Mouse (Mus musculus) neural tube, embryonic 14.5 days (tissue): Measurements from ENCODE around the gene Atg2a. TPM values are rescaled to one million over a fixed set of nuclear protein-coding genes. Genes with fewer than 3 reads are reported as not detected.
"Not testable (repeated sequence)": the region's sequence is repeated elsewhere in the genome, so short reads cannot be mapped to it uniquely, and the experiment has no call there.

Experiments
- ATAC-seq: fragments of 200-750 bp; cut with Nextera tagmentation; 2 replicates; pipeline ENCODE4 v1.8.0; 2017; ENCODE audit warnings: low read depth, mild to moderate bottlenecking, moderate TSS enrichment, moderate library complexity
- H3K27ac ChIP-seq: fragments of 300-500 bp; sonication (generic); 2 replicates; pipeline ENCODE4 v1.5.1; 2014; ENCODE audit warnings: low read depth, mild to moderate bottlenecking, control low read depth, low read length, moderate library complexity, mixed read lengths
- H3K27me3 ChIP-seq: fragments of 300-500 bp; sonication (generic); 2 replicates; pipeline ENCODE4 v1.6.1; 2014; ENCODE audit warnings: low read length; ENCODE audit not compliant: control insufficient read depth, insufficient read depth
- H3K36me3 ChIP-seq: fragments of 300-500 bp; sonication (generic); 2 replicates; pipeline ENCODE4 v1.6.1; 2014; ENCODE audit warnings: low read length, mixed read lengths; ENCODE audit not compliant: control insufficient read depth, insufficient read depth
- H3K4me1 ChIP-seq: fragments of 300-500 bp; sonication (generic); 2 replicates; pipeline ENCODE4 v1.6.1; 2014; ENCODE audit warnings: low read length; ENCODE audit not compliant: control insufficient read depth, insufficient read depth
- H3K4me2 ChIP-seq: fragments of 300-500 bp; sonication (generic); 2 replicates; pipeline ENCODE4 v1.6.1; 2014; ENCODE audit warnings: mild to moderate bottlenecking, low read depth, low read length, control low read depth
- H3K4me3 ChIP-seq: fragments of 300-500 bp; sonication (generic); 2 replicates; pipeline ENCODE4 v1.5.1; 2014; ENCODE audit warnings: low read depth, low read length, control low read depth, mixed read lengths
- H3K9ac ChIP-seq: fragments of 300-500 bp; sonication (generic); replicated peaks from 2 replicates; pipeline ENCODE4 v1.6.1; 2014; ENCODE audit warnings: low read depth, mild to moderate bottlenecking, control low read depth, low read length, mixed read lengths
- H3K9me3 ChIP-seq: fragments of 300-500 bp; sonication (generic); 2 replicates; pipeline ENCODE4 v1.6.1; 2016; ENCODE audit warnings: low read length; ENCODE audit not compliant: control insufficient read depth
- WGBS: fragments of 180-500 bp; shearing (Covaris S2); extraction: QIAGEN DNeasy Blood & Tissue Kit; methylation state at CpG from one replicate; pipeline ENCODE4 v1.1.7; 2014; 5-methylcytosine and 5-hydroxymethylcytosine counted together
- microRNA counts: library from miRNA; unstranded; fragments of <30 nt; microRNA quantifications from one replicate; lab custom pipeline; 2016
- microRNA-seq: library from miRNA; unstranded; fragments of <30 nt; microRNA quantifications from one replicate; pipeline ENCODE4, GENCODE M21; 2016
- polyA plus RNA-seq: library from polyadenylated mRNA; unstranded; fragments of >200 nt; fragmentation: Nextera tagmentation; extraction: Ambion mirVana; gene quantifications from 2 replicates; pipeline ENCODE4 v1.2.1, GENCODE M21; 2014

Atg2a gene
- polyA plus RNA-seq, 1 experiment from 2014 or later = 16.1 TPM

- no peaks in the 10 kb centered on the region for H3K4me1 ChIP-seq
- no peak within 1 kb of the TSS for H3K27ac ChIP-seq
- WGBS = 2% methylated on average over 36 of the region's 38 CpGs
- no peaks in the 10 kb centered on the region for H3K36me3 ChIP-seq
- peak; percentile 58; the same call in 1 of the 2 replicates for ATAC-seq
- peak within 1 kb of the TSS; percentile 51 for H3K9ac ChIP-seq
- H3K4me2 ChIP-seq = peak within 1 kb of the TSS; percentile 54
- H3K4me3 ChIP-seq = peak within 1 kb of the TSS; percentile 45
- H3K27me3 ChIP-seq = no peaks in the 10 kb centered on the region
- H3K9me3 ChIP-seq = no peaks in the 10 kb centered on the region
Observed at GRCm38 (mm10) chr19:6306137-6306551, 64.7 kb downstream of the Atg2a start, which contains the start of gene Cdc42bpg. Gene Cdc42bpg (plus strand): TSS chr19:6306456.

DNA sequence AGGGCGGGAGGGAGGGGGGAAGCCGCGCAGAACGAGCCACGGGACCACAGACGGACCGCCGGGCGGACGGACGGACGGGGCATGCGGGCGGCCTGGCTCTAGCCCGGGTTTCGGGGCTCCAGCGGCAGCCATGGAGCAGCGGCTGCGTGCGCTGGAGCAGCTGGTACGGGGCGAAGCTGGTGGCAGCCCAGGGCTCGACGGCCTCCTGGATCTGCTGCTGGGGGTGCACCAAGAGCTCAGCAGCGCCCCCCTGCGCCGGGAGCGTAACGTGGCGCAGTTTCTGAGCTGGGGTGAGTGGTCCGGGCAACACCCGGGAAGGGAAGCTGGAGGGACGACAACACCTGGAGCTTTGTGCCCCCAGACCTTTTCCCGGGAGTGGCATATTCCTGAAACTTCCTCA lies 65.1 kb downstream of the Atg2a start:
- no peaks in the 10 kb centered on the region for H3K36me3 ChIP-seq
- H3K4me3 ChIP-seq = peak overlapping the region; percentile 45
- WGBS = 0% methylated on average over 33 of the region's 34 CpGs
- no peaks in the 10 kb centered on the region for H3K27me3 ChIP-seq
- no peak overlapping the region for H3K27ac ChIP-seq
- peak overlapping the region; percentile 51 for H3K9ac ChIP-seq
- ATAC-seq = peak; percentile 49; the same call in 1 of the 2 replicates
- peak overlapping the region; percentile 54 for H3K4me2 ChIP-seq
- no peaks in the 10 kb centered on the region for H3K9me3 ChIP-seq
- no peaks in the 10 kb centered on the region for H3K4me1 ChIP-seq

- Histone ChIP-seq H3K9ac (no peak overlapping the region), H3K27me3 (no peaks in the 10 kb centered on the region), H3K27ac (no peak overlapping the region), H3K4me3 (no peak overlapping the region), H3K36me3 (no peaks in the 10 kb centered on the region), H3K9me3 (no peaks in the 10 kb centered on the region), H3K4me2 (no peak overlapping the region), H3K4me1 (no peaks in the 10 kb centered on the region)
- ATAC-seq = no peak
- WGBS = 91% methylated on average over 9 of the region's 9 CpGs
Observed at GRCm38 (mm10) chr19:6307733-6308531, 66.5 kb downstream of the Atg2a start.

- 94% methylated on average over 5 of the region's 5 CpGs for WGBS
- ATAC-seq = no peak
Observed at GRCm38 (mm10) chr19:6310181-6310580, 68.7 kb downstream of the Atg2a start.

GRCm38 (mm10) chr19:6311783-6312182 lies 70.3 kb downstream of the Atg2a start:
- H3K4me1 ChIP-seq, ATAC-seq, H3K27ac ChIP-seq, H3K36me3 ChIP-seq, H3K27me3 ChIP-seq, H3K9ac ChIP-seq, H3K4me2 ChIP-seq, H3K9me3 ChIP-seq, H3K4me3 ChIP-seq: not testable (repeated sequence)
- WGBS = 89% methylated on average over 3 of the region's 3 CpGs

More at GRCm38 (mm10) chr19:6310181-6310580, 68.7 kb downstream of the Atg2a start:
- H3K9ac ChIP-seq = no peak overlapping the region
- H3K9me3 ChIP-seq = no peaks in the 10 kb centered on the region
- no peak overlapping the region for H3K4me3 ChIP-seq
- 0 out of 2 replicates have a peak, but pooled peaks cover 3% of the 10 kb centered on the region for H3K36me3 ChIP-seq
- H3K4me2 ChIP-seq = no peak overlapping the region
- H3K27ac ChIP-seq = no peak overlapping the region
- H3K4me1 ChIP-seq = no peaks in the 10 kb centered on the region
- no peaks in the 10 kb centered on the region for H3K27me3 ChIP-seq

MicroRNAs encoded within 50 kb of the gene (microRNA counts, 519-probe panel; counts per million panel counts)
- microRNA mmu-miR-192 (lab: Ali Mortazavi, UCI) = not detected

Small RNA genes lying within 50 kb of the gene (microRNA-seq; reads per million reads assigned to microRNA genes)
- gene Mir192 (87.3 reads per million, percentile 46 among the genes with 10 or more reads in this experiment), gene Mir194-2 (87.1 reads per million, percentile 45 among the genes with 10 or more reads in this experiment)

Other genes starting within 250 kb of the Atg2a start
- gene Capn1, start 225.8 kb upstream of the Atg2a start, polyA plus RNA-seq = 3.4 and 7.0 TPM in 2 replicates
- gene Syvn1, start 195.1 kb upstream of the Atg2a start, polyA plus RNA-seq = 29.3 and 35.3 TPM in 2 replicates
- 63.2 and 65.5 TPM in 2 replicates for gene Mrpl49, start 183.9 kb upstream of the Atg2a start, polyA plus RNA-seq
- 538 and 563 TPM in 2 replicates for gene Fau, start 183.8 kb upstream of the Atg2a start, polyA plus RNA-seq
- gene Znhit2, start 180.5 kb upstream of the Atg2a start, polyA plus RNA-seq = 34.3 and 34.8 TPM in 2 replicates
- 53.4 and 63.7 TPM in 2 replicates for gene Tm7sf2, start 173.3 kb upstream of the Atg2a start, polyA plus RNA-seq
- 72.9 and 73.2 TPM in 2 replicates for gene Vps51, start 164.4 kb upstream of the Atg2a start, polyA plus RNA-seq
- 0.55 TPM in 1 of 2 replicates, not detected in the other for gene Tmem262, start 161.6 kb upstream of the Atg2a start, polyA plus RNA-seq
- gene Gm28374, start 159.4 kb upstream of the Atg2a start, polyA plus RNA-seq = 1.2 and 1.7 TPM in 2 replicates
- 74.0 and 85.6 TPM in 2 replicates for gene Zfpl1, start 156.7 kb upstream of the Atg2a start, polyA plus RNA-seq
- 3.0 and 3.5 TPM in 2 replicates for gene Cdca5, start 156.7 kb upstream of the Atg2a start, polyA plus RNA-seq
- not detected in 2 replicates for gene AC131692.1, start 147.2 kb upstream of the Atg2a start, polyA plus RNA-seq
- gene Naaladl1, start 135.9 kb upstream of the Atg2a start, polyA plus RNA-seq = 0.44 and 0.52 TPM in 2 replicates
- gene Sac3d1, start 123.0 kb upstream of the Atg2a start, polyA plus RNA-seq = 52.1 and 53.1 TPM in 2 replicates
- gene Snx15, start 113.4 kb upstream of the Atg2a start, polyA plus RNA-seq = 63.9 and 72.8 TPM in 2 replicates
- gene Batf2, start 100.7 kb upstream of the Atg2a start, polyA plus RNA-seq = not detected in 2 replicates
- gene Arl2, start 100.1 kb upstream of the Atg2a start, polyA plus RNA-seq = 114 and 123 TPM in 2 replicates
- 0.21 TPM in 1 of 2 replicates, not detected in the other for gene Majin, start 57.3 kb upstream of the Atg2a start, polyA plus RNA-seq
- not detected in 2 replicates for gene Gpha2, start 15.3 kb upstream of the Atg2a start, polyA plus RNA-seq
- gene Ppp2r5b, start 5.8 kb upstream of the Atg2a start, polyA plus RNA-seq = 150 and 154 TPM in 2 replicates
- 53.4 and 74.8 TPM in 2 replicates for gene Ehd1, start 35.1 kb downstream of the Atg2a start, polyA plus RNA-seq
- 0.61 and 0.71 TPM in 2 replicates for gene Cdc42bpg, start 64.8 kb downstream of the Atg2a start, polyA plus RNA-seq
- gene Men1, start 93.3 kb downstream of the Atg2a start, polyA plus RNA-seq = 36.8 and 43.9 TPM in 2 replicates
- 13.3 and 15.8 TPM in 2 replicates for gene Map4k2, start 99.5 kb downstream of the Atg2a start, polyA plus RNA-seq
- 91.7 and 112 TPM in 2 replicates for gene Sf1, start 122.0 kb downstream of the Atg2a start, polyA plus RNA-seq
- 4.3 and 4.4 TPM in 2 replicates for gene Pygm, start 142.7 kb downstream of the Atg2a start, polyA plus RNA-seq
- gene Rasgrp2, start 157.7 kb downstream of the Atg2a start, polyA plus RNA-seq = 81.6 and 130 TPM in 2 replicates
- gene Nrxn2, start 177.1 kb downstream of the Atg2a start, polyA plus RNA-seq = 46.3 and 66.5 TPM in 2 replicates